Mouse (Mus musculus) cortical plate, adult 2 months (tissue): ENCODE measurements around the gene Il17ra.

Experiments used
- CTCF ChIP-seq: fragments of 200-500 bp; IDR thresholded peaks from 2 replicates; pipeline ENCODE4 v1.5.1; 2011; ENCODE audit warnings: mild to moderate bottlenecking, control low read depth, low read length; ENCODE audit not compliant: insufficient read depth; ENCODE audit errors: extremely low read depth
- POLR2A ChIP-seq: fragments of 200-500 bp; IDR thresholded peaks from 2 replicates; pipeline ENCODE4 v1.6.1; 2011; ENCODE audit warnings: mild to moderate bottlenecking, low read length, control low read depth; ENCODE audit not compliant: insufficient read depth; ENCODE audit errors: extremely low read depth

GRCm38 (mm10) chr6:120463086-120463871 is at the start of gene Il17ra:
- TF ChIP-seq CTCF (no peak), POLR2A (peak; percentile 48; the same call in 1 of the 2 replicates)
